Mouse (Mus musculus) heart, postnatal 10 days (tissue): ENCODE results near the gene Ost4. TPM values are rescaled to one million over a fixed set of nuclear protein-coding genes. Genes with fewer than 3 reads are reported as not detected.
"Not testable (repeated sequence)": the region's sequence is repeated elsewhere in the genome, so short reads cannot be mapped to it uniquely, and the experiment has no call there.

Experiments
- DNase-seq, 2 experiments: peaks; one replicate each; pipeline ENCODE4 v3.0.0; 2021
- intact Hi-C: fragments of 180-260 bp; cut with DNase I; formaldehyde crosslinking; loops from one replicate; pipeline ENCODE4 v1.15.1; 2025
- total RNA-seq, 2 experiments: library from RNA; stranded (reverse); gene quantifications; 2 replicates each; pipeline ENCODE4 v1.2.3; 2021

Ost4 gene
- total RNA-seq, 2 experiments from 2014 or later, result 162 to 178 TPM

GRCm38 (mm10) chr5:30908426-30909299 lies 1.1 kb upstream of the Ost4 start:
- DNase-seq, result peak; percentile 70 to 80
- intact Hi-C loops, result no loop called here

- intact Hi-C loops, result no loop called here
- no peak for DNase-seq
Observed at GRCm38 (mm10) chr5:30901860-30902259, 5.7 kb downstream of the Ost4 start.

GRCm38 (mm10) chr5:30890375-30890774 lies 17.2 kb downstream of the Ost4 start:
- DNase-seq, result no peak
- intact Hi-C loops, result no loop called here

GRCm38 (mm10) chr5:30889088-30889754 lies 18.4 kb downstream of the Ost4 start:
- DNase-seq, result no peak
- intact Hi-C loops, result loop anchor here (2.0 kb wide), 1 partner anchor 24 kb away; the partner anchor contains the start of gene Emilin1

- peak; percentile 95 for DNase-seq
- intact Hi-C loops, result loop anchor here (1.0 to 2.0 kb wide), 2 partner anchors 19 to 24 kb away; partner anchors contain the start of gene Emilin1
Observed at GRCm38 (mm10) chr5:30888337-30889087, 19.1 kb downstream of the Ost4 start, which contains the start of gene Agbl5. Gene Agbl5 (plus strand): TSS chr5:30888694.

GRCm38 (mm10) chr5:30887858-30888336 lies 19.7 kb downstream of the Ost4 start:
- peak; percentile 95 for DNase-seq
- intact Hi-C loops, result loop anchor here (1.0 to 2.0 kb wide), 2 partner anchors 19 to 25 kb away; partner anchors contain the start of gene Emilin1

- intact Hi-C loops, result no loop called here
- peak; percentile 74 to 75 for DNase-seq
Observed at GRCm38 (mm10) chr5:30887331-30887761, 20.2 kb downstream of the Ost4 start.

- DNase-seq, result no peak
- intact Hi-C loops, result no loop called here
Observed at GRCm38 (mm10) chr5:30886731-30887130, 20.9 kb downstream of the Ost4 start.

GRCm38 (mm10) chr5:30886209-30886608 lies 21.4 kb downstream of the Ost4 start:
- intact Hi-C loops, result no loop called here
- DNase-seq, result no peak

- DNase-seq, intact Hi-C loops: not testable (repeated sequence)
Observed at GRCm38 (mm10) chr5:30881839-30882238, 25.7 kb downstream of the Ost4 start.

- intact Hi-C loops, result no loop called here
Observed at GRCm38 (mm10) chr5:30879347-30879943, 28.1 kb downstream of the Ost4 start.

GRCm38 (mm10) chr5:30878616-30879015 lies 29.0 kb downstream of the Ost4 start:
- DNase-seq, result peak; percentile 26 to 50

More at GRCm38 (mm10) chr5:30879347-30879943, 28.1 kb downstream of the Ost4 start:
- DNase-seq, result no peak

GRCm38 (mm10) chr5:30874365-30874764 lies 33.2 kb downstream of the Ost4 start:
- intact Hi-C loops, result no loop called here
- no peak for DNase-seq

More at GRCm38 (mm10) chr5:30878616-30879015, 29.0 kb downstream of the Ost4 start:
- intact Hi-C loops, result no loop called here

GRCm38 (mm10) chr5:30872574-30872973 lies 35.0 kb downstream of the Ost4 start:
- no peak for DNase-seq
- intact Hi-C loops, result no loop called here

- no peak for DNase-seq
- intact Hi-C loops, result no loop called here
Observed at GRCm38 (mm10) chr5:30870131-30870406, 37.5 kb downstream of the Ost4 start.

GRCm38 (mm10) chr5:30869405-30870130 lies 38.0 kb downstream of the Ost4 start:
- intact Hi-C loops, result loop anchor here (1.0 to 5.0 kb wide), 2 partner anchors 19 to 128 kb away; partner anchors contain the start of gene Agbl5

GRCm38 (mm10) chr5:30868981-30869380 lies 38.6 kb downstream of the Ost4 start:
- no peak for DNase-seq
- intact Hi-C loops, result loop anchor here (1.0 to 5.0 kb wide), 2 partner anchors 19 to 128 kb away; partner anchors contain the start of gene Agbl5

More at GRCm38 (mm10) chr5:30869405-30870130, 38.0 kb downstream of the Ost4 start:
- peak; percentile 95 to 96 for DNase-seq

- intact Hi-C loops, result loop anchor here (5.0 kb wide), 1 partner anchor 130 kb away; no protein-coding TSS in a partner anchor
- no peak for DNase-seq
Observed at GRCm38 (mm10) chr5:30867712-30868111, 39.9 kb downstream of the Ost4 start, which contains the start of gene Tmem214. Gene Tmem214 (plus strand): TSS chr5:30868012.

- no peak for DNase-seq
- intact Hi-C loops, result loop anchor here (5.0 kb wide), 1 partner anchor 130 kb away; no protein-coding TSS in a partner anchor
Observed at GRCm38 (mm10) chr5:30866871-30867270, 40.7 kb downstream of the Ost4 start.
